Mouse (Mus musculus) urinary bladder, postnatal 4 days (tissue): Measurements from ENCODE around the gene Usp29.
"Not testable (repeated sequence)": the region's sequence is repeated elsewhere in the genome, so short reads cannot be mapped to it uniquely, and the experiment has no call there.

Source experiments
- DNase-seq, 2 experiments: peaks; one replicate each; pipeline ENCODE4 v3.0.0; 2021 to 2022; ENCODE audit warnings: low spot score in 2 of 2

Gene Usp29

GRCm38 (mm10) chr7:6765240-6765639, 34.9 kb downstream of the Usp29 start:
- no peak for DNase-seq

- DNase-seq = peak; percentile 63 to 68
Measured at GRCm38 (mm10) chr7:6770286-6770685, 39.9 kb downstream of the Usp29 start.

GRCm38 (mm10) chr7:6773865-6774413, 43.6 kb downstream of the Usp29 start:
- not testable (repeated sequence) for DNase-seq

- DNase-seq = no peak
Measured at GRCm38 (mm10) chr7:6776314-6777059, 46.1 kb downstream of the Usp29 start.

- DNase-seq = peak in 1 of 2 experiments; percentile 34
Measured at GRCm38 (mm10) chr7:6777107-6777506, 46.7 kb downstream of the Usp29 start.

GRCm38 (mm10) chr7:6777689-6778088, 47.3 kb downstream of the Usp29 start:
- no peak for DNase-seq

- no peak for DNase-seq
Measured at GRCm38 (mm10) chr7:6779172-6779571, 48.8 kb downstream of the Usp29 start.

- no peak for DNase-seq
Measured at GRCm38 (mm10) chr7:6781541-6781940, 51.2 kb downstream of the Usp29 start.

GRCm38 (mm10) chr7:6784340-6785073, 54.1 kb downstream of the Usp29 start:
- DNase-seq = peak in 1 of 2 experiments; percentile 64

- no peak for DNase-seq
Measured at GRCm38 (mm10) chr7:6787000-6787399, 56.6 kb downstream of the Usp29 start.

GRCm38 (mm10) chr7:6788101-6788500, 57.7 kb downstream of the Usp29 start:
- DNase-seq = no peak

GRCm38 (mm10) chr7:6791286-6792065, 61.1 kb downstream of the Usp29 start:
- DNase-seq = no peak

- no peak for DNase-seq
Measured at GRCm38 (mm10) chr7:6793240-6793639, 62.9 kb downstream of the Usp29 start.

GRCm38 (mm10) chr7:6793811-6794210, 63.4 kb downstream of the Usp29 start:
- DNase-seq = no peak

GRCm38 (mm10) chr7:6797408-6797807, 67.0 kb downstream of the Usp29 start:
- no peak for DNase-seq

GRCm38 (mm10) chr7:6799105-6799805, 68.9 kb downstream of the Usp29 start:
- no peak for DNase-seq

- DNase-seq = no peak
Measured at GRCm38 (mm10) chr7:6800586-6801441, 70.4 kb downstream of the Usp29 start.

GRCm38 (mm10) chr7:6801642-6802041, 71.3 kb downstream of the Usp29 start:
- DNase-seq = no peak

- DNase-seq = no peak
Measured at GRCm38 (mm10) chr7:6810556-6810955, 80.2 kb downstream of the Usp29 start.

- no peak for DNase-seq
Measured at GRCm38 (mm10) chr7:6814971-6815370, 84.6 kb downstream of the Usp29 start.
